Mouse (Mus musculus): ENCODE results near the gene Ocln. TPM values are rescaled to one million over a fixed set of nuclear protein-coding genes. Genes with fewer than 3 reads are reported as not detected.

Gene Ocln
- 1.6 and 2.2 TPM in 2 replicates for polyA plus RNA-seq (2015; fragmentation: Nextera tagmentation; extraction: Ambion mirVana)

GRCm38 (mm10) chr13:100552369-100553041, at the start of gene Ocln:
Gene Ocln, minus strand, starts transcription at chr13:100552718.
- no peak for DNase-seq (ENCODE audit: low spot score)

- no peak for DNase-seq (ENCODE audit: low spot score)
These were observed 48.5 kb upstream of the Ocln start for GRCm38 (mm10) chr13:100601034-100601433.

- no peak for DNase-seq (ENCODE audit: low spot score)
These were observed 47.8 kb upstream of the Ocln start for GRCm38 (mm10) chr13:100600317-100600716.

GRCm38 (mm10) chr13:100597284-100597683, 44.8 kb upstream of the Ocln start:
- no peak for DNase-seq (ENCODE audit: low spot score)

- no peak for DNase-seq (ENCODE audit: low spot score)
These were observed 43.0 kb upstream of the Ocln start for GRCm38 (mm10) chr13:100595552-100595885.

- DNase-seq (ENCODE audit: low spot score): no peak
These were observed 42.5 kb upstream of the Ocln start for GRCm38 (mm10) chr13:100594838-100595551.

GRCm38 (mm10) chr13:100594041-100594792, 41.7 kb upstream of the Ocln start:
- peak; percentile 58 for DNase-seq (ENCODE audit: low spot score)

GRCm38 (mm10) chr13:100588646-100589045, 36.1 kb upstream of the Ocln start:
- DNase-seq (ENCODE audit: low spot score): no peak

- DNase-seq (ENCODE audit: low spot score): no peak
These were observed 29.6 kb upstream of the Ocln start for GRCm38 (mm10) chr13:100582144-100582543.

GRCm38 (mm10) chr13:100581701-100582100, 29.2 kb upstream of the Ocln start:
- DNase-seq (ENCODE audit: low spot score): no peak

- DNase-seq (ENCODE audit: low spot score): no peak
These were observed 27.4 kb upstream of the Ocln start for GRCm38 (mm10) chr13:100579951-100580350.

GRCm38 (mm10) chr13:100579220-100579619, 26.7 kb upstream of the Ocln start:
- no peak for DNase-seq (ENCODE audit: low spot score)

- DNase-seq (ENCODE audit: low spot score): peak; percentile 32
These were observed 23.4 kb upstream of the Ocln start for GRCm38 (mm10) chr13:100575950-100576349.

GRCm38 (mm10) chr13:100570713-100571112, 18.2 kb upstream of the Ocln start:
- DNase-seq (ENCODE audit: low spot score): no peak

- no peak for DNase-seq (ENCODE audit: low spot score)
These were observed 15.8 kb upstream of the Ocln start for GRCm38 (mm10) chr13:100568359-100568758.

GRCm38 (mm10) chr13:100559449-100559848, 6.9 kb upstream of the Ocln start:
- no peak for DNase-seq (ENCODE audit: low spot score)

GRCm38 (mm10) chr13:100557011-100557410, 4.5 kb upstream of the Ocln start:
- no peak for DNase-seq (ENCODE audit: low spot score)

GRCm38 (mm10) chr13:100553042-100553437, 522 bp upstream of the Ocln start:
- no peak for DNase-seq (ENCODE audit: low spot score)

- DNase-seq (ENCODE audit: low spot score): no peak
These were observed 529 bp downstream of the Ocln start for GRCm38 (mm10) chr13:100552009-100552368.

- peak; percentile 6 for DNase-seq (ENCODE audit: low spot score)
These were observed 1.0 kb downstream of the Ocln start for GRCm38 (mm10) chr13:100551371-100552008.

GRCm38 (mm10) chr13:100547269-100547668, 5.2 kb downstream of the Ocln start:
- no peak for DNase-seq (ENCODE audit: low spot score)

GRCm38 (mm10) chr13:100545510-100545909, 7.0 kb downstream of the Ocln start:
- DNase-seq (ENCODE audit: low spot score): no peak
